Mouse (Mus musculus): ENCODE data around the gene Gm10639. TPM values are rescaled to one million over a fixed set of nuclear protein-coding genes. Genes with fewer than 3 reads are reported as not detected.
"Not testable (repeated sequence)": the region's sequence is repeated elsewhere in the genome, so short reads cannot be mapped to it uniquely, and the experiment has no call there.

Gene Gm10639
- polyA plus RNA-seq (2021): 0.26 TPM

DNA sequence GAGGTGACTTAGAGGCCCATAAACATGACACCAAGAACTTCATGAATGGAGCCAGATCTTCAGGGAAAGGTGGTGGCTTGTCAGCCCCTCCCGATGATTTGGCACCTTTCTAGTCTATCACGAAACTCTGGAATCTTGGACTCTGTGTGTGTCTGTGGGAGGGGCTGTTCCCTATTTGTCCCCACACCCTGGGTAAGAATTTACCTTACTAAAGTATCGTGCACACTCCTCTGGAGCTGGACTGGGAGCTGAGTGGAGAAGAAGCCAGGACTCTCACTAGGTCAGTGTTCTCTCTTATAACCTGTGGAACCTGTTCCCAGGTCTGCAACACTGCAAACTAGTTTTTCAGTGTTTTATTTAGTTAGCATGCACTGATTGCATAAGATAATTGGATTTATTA lies at the start of gene Gm10639:
TSS of gene Gm10639 (plus strand) at position 201 of the 400 bp plus-strand sequence.
- in situ Hi-C loops (cut with MboI; ENCODE audit: low pct_unique_long_range_greater_than_20kb); H3K27me3 ChIP-seq; DNase-seq (ENCODE audit: low read depth, low spot score); POLR2A ChIA-PET; ATAC-seq; CTCF ChIA-PET: not testable (repeated sequence)

DNA sequence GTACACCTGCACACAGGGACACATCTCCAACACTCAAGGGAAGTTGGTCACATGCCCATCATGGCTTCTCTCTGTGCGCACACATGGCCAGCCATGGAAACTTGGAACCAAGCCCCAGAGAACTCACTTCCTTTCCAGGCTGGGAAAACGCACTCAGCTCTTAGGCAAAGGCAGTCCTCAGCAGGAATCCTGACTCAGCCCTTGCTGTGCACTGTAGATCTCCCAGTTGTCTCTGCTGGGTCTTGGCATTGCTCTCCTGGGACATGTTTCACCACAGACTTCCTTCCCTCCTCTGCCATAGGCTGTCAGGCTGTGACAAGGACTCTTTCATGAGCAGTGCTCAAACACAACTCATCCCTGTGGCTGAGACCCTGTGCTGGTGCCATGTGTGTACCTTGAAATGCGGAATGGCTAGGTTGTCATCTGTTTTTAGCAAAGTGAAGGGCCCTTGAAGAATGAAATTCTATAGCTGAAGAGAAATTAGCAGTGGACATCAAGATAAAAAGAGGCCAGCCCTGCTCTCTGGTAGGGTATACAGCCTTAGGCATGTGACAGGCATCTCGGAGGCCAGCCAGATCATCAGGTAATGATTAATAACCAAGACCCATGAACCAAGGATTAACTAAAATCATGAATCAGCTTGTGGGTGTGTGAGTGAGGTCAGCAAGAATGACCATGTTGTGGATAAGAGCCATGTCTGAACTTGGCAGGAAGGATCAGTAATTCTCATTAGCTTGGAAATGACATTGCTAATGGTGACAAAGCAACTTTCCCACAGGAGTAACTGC lies 33.8 kb upstream of the Gm10639 start:
- POLR2A ChIA-PET; CTCF ChIA-PET; in situ Hi-C loops (cut with MboI; ENCODE audit: low pct_unique_long_range_greater_than_20kb); H3K27me3 ChIP-seq: not testable (repeated sequence)
- DNase-seq (ENCODE audit: low read depth, low spot score): peak; percentile 13
- peak; percentile 87 for ATAC-seq

DNA sequence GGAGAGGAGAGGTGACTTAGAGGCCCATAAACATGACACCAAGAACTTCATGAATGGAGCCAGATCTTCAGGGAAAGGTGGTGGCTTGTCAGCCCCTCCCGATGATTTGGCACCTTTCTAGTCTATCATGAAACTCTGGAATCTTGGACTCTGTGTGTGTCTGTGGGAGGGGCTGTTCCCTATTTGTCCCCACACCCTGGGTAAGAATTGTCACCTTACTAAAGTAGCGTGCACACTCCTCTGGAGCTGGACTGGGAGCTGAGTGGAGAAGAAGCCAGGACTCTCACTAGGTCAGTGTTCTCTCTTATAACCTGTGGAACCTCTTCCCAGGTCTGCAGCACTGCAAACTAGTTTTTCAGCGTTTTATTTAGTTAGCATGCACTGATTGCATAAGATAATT lies 32.8 kb upstream of the Gm10639 start, which contains the start of gene Gm3776:
TSS of gene Gm3776 (plus strand) at position 216 of the 400 bp plus-strand sequence.
- ATAC-seq; CTCF ChIA-PET; in situ Hi-C loops (cut with MboI; ENCODE audit: low pct_unique_long_range_greater_than_20kb); POLR2A ChIA-PET; H3K27me3 ChIP-seq; DNase-seq (ENCODE audit: low read depth, low spot score): not testable (repeated sequence)

DNA sequence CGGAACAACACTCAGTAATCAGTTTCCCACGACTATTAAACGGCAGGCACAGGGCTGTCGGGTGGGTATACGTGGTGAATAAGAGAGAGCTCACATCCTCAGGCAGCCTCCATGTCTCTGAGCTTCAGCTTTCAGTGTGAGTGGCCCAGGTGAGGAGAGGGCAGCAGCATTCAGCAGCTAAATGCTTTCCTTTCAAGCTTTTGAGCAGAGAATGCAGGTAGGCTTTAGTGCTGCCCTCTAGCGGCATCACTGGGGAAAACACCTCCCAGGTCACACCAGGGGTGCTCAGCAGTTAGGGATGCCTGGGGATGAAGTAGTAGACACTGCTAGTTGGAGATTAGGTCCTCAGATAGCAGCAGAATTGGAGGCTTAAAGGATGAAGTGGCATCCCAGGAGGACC lies 30.0 kb upstream of the Gm10639 start:
- ATAC-seq; POLR2A ChIA-PET; in situ Hi-C loops (cut with MboI; ENCODE audit: low pct_unique_long_range_greater_than_20kb); CTCF ChIA-PET; DNase-seq (ENCODE audit: low read depth, low spot score); H3K27me3 ChIP-seq: not testable (repeated sequence)
- peak; percentile 64 for TF ChIP-seq CTCF (IDR thresholded peaks at IDR 0.05)

DNA sequence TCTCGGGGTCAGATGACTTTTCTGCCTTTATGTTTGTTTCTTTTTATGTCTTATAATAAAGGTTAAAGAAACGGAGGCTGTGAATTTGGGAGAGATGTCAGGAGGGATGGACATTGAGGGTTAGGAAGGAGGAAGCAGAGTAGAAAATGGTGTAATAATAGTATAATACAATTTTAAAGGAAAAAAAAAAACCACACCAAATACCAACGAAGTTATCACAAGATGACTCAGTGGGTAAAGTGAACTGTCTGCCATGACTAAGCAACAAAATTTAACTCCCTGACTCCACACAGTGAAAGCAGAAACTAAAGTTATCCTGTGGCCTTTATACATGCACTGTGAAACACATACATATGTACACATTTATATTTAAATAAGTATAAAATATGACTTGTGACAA lies 18.8 kb upstream of the Gm10639 start:
- CTCF ChIA-PET; DNase-seq (ENCODE audit: low read depth, low spot score); ATAC-seq; POLR2A ChIA-PET; in situ Hi-C loops (cut with MboI; ENCODE audit: low pct_unique_long_range_greater_than_20kb); H3K27me3 ChIP-seq: not testable (repeated sequence)

DNA sequence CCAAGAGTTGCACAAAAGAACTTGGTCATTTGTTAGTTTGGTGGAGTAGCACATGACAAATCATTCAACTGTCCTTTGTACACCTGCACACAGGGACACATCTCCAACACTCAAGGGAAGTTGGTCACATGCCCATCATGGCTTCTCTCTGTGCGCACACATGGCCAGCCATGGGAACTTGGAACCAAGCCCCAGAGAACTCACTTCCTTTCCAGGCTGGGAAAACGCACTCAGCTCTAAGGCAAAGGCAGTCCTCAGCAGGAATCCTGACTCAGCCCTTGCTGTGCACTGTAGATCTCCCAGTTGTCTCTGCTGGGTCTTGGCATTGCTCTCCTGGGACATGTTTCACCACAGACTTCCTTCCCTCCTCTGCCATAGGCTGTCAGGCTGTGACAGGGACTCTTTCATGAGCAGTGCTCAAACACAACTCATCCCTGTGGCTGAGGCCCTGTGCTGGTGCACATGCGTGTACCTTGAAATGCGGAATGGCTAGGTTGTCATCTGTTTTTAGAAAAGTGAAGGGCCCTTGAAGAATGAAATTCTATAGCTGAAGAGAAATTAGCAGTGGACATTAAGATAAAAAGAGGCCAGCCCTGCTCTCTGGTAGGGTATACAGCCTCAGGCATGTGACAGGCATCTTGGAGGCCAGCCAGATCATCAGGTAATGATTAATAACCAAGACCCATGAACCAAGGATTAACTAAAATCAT lies 7.6 kb upstream of the Gm10639 start:
- ATAC-seq: peak; percentile 91
- POLR2A ChIA-PET; CTCF ChIA-PET; H3K27me3 ChIP-seq; in situ Hi-C loops (cut with MboI; ENCODE audit: low pct_unique_long_range_greater_than_20kb); DNase-seq (ENCODE audit: low read depth, low spot score): not testable (repeated sequence)

DNA sequence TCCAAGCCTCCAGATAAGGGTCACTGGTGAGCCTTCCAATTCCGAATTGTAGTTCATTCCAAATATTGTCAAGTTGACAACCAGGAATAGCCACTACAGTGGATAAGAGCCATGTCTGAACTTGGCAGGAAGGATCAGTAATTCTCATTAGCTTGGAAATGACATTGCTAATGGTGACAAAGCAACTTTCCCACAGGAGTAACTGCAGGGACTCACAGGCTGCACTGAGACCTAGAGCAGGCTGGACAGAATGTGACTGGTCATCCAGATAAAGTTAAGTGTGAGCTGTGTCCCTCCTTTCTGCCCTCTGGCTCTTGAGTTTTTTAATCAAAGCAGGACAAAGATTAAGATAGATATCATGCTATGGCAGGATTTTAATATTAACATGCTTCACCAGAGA lies 660 bp upstream of the Gm10639 start:
- ATAC-seq: peak; percentile 69
- H3K27me3 ChIP-seq; in situ Hi-C loops (cut with MboI; ENCODE audit: low pct_unique_long_range_greater_than_20kb); POLR2A ChIA-PET; CTCF ChIA-PET; DNase-seq (ENCODE audit: low read depth, low spot score): not testable (repeated sequence)

DNA sequence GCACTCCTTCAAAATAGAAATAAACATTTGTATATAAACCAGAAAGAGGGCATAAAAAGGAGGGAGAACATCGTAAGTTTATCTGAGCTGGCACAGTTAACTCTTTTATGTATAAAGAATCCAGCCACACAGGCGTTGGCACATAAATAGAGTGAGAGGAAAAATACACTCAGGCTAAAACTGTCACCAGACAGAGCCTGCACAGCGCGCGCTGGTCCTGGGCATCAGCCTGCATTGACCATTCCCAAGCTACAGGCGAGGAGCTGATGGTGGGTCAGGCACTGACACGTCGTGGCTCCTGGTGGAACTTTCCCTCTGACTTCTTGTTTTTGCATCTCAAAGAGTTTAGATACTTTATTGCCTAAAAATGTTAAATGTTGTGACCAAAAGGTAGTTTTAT lies 2.7 kb downstream of the Gm10639 start:
- DNase-seq (ENCODE audit: low read depth, low spot score); CTCF ChIA-PET; in situ Hi-C loops (cut with MboI; ENCODE audit: low pct_unique_long_range_greater_than_20kb); POLR2A ChIA-PET; H3K27me3 ChIP-seq; ATAC-seq: not testable (repeated sequence)

DNA sequence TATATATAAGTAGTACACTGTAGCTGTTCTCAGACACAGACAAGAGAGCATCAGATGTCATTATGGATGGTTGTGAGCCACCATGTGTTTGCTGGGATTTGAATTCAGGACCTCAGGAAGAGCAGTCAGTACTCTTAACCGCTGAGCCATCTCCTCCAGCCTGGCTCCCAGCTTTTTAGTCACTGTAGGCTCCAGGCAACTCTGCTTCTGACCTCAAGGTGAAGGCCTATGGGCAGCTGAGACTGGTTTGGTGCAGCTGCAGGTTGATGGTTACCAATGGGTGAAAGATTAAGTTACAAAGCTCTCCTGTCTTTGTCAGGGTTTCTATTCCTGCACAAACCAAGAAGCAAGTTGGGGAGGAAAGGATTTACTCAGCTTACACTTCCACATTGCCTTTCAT lies 4.0 kb downstream of the Gm10639 start:
- DNase-seq (ENCODE audit: low read depth, low spot score); H3K27me3 ChIP-seq; CTCF ChIA-PET; ATAC-seq; in situ Hi-C loops (cut with MboI; ENCODE audit: low pct_unique_long_range_greater_than_20kb); POLR2A ChIA-PET: not testable (repeated sequence)

DNA sequence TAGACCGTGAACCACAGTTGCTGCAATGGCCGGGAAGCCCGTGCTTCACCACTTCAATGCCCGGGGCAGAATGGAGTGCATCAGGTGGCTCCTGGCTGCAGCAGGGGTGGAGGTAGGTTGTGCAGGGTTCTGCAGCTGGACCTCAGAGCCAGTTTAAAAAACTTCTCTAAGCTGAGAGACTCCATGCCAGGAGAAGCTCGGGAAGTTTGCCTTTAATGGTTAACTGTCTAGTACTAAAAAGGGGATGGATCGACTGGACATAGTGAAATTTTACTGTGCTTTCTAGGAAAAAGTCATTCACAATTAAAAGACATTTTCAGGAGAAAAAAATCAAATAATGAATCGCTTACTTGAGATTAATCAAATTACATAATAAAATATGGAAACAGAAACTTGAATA lies 5.1 kb downstream of the Gm10639 start:
- DNase-seq (ENCODE audit: low read depth, low spot score); H3K27me3 ChIP-seq; POLR2A ChIA-PET; CTCF ChIA-PET; ATAC-seq; in situ Hi-C loops (cut with MboI; ENCODE audit: low pct_unique_long_range_greater_than_20kb): not testable (repeated sequence)

DNA sequence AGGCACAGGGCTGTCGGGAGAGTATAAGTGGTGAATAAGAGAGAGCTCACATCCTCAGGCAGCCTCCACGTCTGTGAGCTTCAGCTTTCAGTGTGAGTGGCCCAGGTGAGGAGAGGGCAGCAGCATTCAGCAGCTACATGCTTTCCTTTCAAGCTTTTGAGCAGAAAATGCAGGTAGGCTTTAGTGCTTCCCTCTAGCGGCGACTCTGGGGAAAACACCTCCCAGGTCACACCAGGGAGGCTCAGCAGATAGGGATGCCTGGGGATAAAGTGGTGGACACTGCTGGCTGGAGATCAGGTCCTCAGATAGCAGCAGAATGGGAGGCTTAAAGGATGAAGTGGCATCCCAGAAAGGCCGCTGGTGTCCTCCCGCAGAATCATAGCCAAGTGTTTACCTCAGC lies 6.4 kb downstream of the Gm10639 start:
- CTCF ChIA-PET; H3K27me3 ChIP-seq; in situ Hi-C loops (cut with MboI; ENCODE audit: low pct_unique_long_range_greater_than_20kb); POLR2A ChIA-PET; DNase-seq (ENCODE audit: low read depth, low spot score): not testable (repeated sequence)
- peak; percentile 35 for ATAC-seq
- peak; percentile 71 for TF ChIP-seq CTCF (IDR thresholded peaks at IDR 0.05)
